Mouse (Mus musculus): ENCODE measurements at regions not wholly inside any gene's neighbourhood (a gene's known extent, or its start where the extent isn't known, plus 50 kb on each side); places are given as distances from the start of the nearest gene placed in this dataset.
"Not testable (repeated sequence)": the region's sequence is repeated elsewhere in the genome, so short reads cannot be mapped to it uniquely, and the experiment has no call there.

DNA sequence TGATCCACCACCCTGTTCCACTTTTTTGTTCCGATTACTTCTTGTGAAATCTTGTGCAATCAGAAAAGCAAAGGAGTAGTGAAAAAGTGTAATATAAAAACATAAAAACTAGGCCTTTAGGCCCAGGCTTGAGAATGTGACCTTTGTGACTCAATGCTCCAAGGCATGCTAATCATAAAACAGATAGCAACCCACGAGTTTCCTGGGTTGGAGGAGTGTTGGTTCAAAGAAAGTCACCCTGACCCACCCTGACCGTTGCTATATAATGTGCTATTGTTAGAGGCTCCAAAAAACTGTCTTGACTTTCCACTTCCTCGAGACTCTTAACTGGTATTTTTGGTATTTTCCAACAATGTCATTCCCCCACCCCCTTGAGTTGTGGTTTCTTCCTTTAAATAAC lies 172.2 kb upstream of the Slc13a1 start:
- not testable (repeated sequence) for TF ChIP-seq POLR2A (IDR thresholded peaks at IDR 0.05; ENCODE audit: insufficient read depth, low read length); CTCF (IDR thresholded peaks at IDR 0.05; ENCODE audit: low read depth, low read length)
